Mouse (Mus musculus): ENCODE measurements around the gene Mrs2.

Mrs2 gene

GRCm38 (mm10) chr13:25019793-25020539, at the start of gene Mrs2:
Gene Mrs2 (minus strand): TSS chr13:25020379.
- peak; percentile 70 for DNase-seq (ENCODE audit: low read depth, low spot score)

- no peak for DNase-seq (ENCODE audit: low read depth, low spot score)
Observed at GRCm38 (mm10) chr13:25069765-25070164, 49.6 kb upstream of the Mrs2 start.

GRCm38 (mm10) chr13:25067183-25067582, 47.0 kb upstream of the Mrs2 start:
- DNase-seq (ENCODE audit: low read depth, low spot score), result no peak

GRCm38 (mm10) chr13:25066659-25067058, 46.5 kb upstream of the Mrs2 start:
- DNase-seq (ENCODE audit: low read depth, low spot score), result no peak

DNA sequence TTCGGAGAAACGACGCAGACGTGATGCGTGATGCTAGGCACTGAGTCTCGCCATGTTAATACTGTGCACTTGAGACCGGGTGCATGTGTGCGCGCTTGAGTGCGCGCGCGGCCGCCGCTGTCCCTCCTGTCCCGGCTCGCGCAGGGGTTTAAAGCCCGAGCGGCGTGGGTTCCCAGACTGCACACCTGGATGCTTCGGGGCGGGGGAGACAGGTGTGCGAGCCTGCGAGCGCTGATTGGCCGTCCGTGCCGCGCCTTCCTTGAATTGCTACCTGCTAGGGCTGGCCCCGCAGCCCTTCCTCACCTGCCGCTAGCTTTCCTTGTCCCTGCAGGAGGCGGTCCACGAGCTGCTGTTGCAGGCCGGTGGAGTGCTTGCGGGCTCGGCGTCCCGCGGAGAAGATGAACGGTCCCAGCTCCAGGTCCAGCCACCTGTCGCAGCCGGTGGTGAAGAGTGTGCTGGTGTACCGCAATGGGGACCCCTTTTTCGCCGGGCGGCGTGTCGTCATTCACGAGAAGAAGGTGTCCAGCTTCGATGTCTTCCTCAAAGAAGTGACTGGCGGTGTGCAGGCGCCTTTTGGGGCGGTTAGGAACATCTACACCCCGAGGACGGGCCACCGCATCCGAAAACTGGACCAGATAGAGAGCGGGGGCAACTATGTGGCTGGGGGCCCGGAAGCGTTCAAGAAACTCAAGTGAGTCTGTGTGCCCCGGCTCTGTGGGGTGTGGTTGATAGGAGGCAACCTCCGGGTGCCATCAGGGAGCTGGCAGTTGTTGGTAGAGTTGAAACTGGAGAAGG, 35.9 kb upstream of the Mrs2 start, which contains the start of gene Dcdc2a:
Gene Dcdc2a (plus strand): TSS at position 132 of the 795 bp plus-strand sequence.
- no peak for DNase-seq (ENCODE audit: low read depth, low spot score)

DNA sequence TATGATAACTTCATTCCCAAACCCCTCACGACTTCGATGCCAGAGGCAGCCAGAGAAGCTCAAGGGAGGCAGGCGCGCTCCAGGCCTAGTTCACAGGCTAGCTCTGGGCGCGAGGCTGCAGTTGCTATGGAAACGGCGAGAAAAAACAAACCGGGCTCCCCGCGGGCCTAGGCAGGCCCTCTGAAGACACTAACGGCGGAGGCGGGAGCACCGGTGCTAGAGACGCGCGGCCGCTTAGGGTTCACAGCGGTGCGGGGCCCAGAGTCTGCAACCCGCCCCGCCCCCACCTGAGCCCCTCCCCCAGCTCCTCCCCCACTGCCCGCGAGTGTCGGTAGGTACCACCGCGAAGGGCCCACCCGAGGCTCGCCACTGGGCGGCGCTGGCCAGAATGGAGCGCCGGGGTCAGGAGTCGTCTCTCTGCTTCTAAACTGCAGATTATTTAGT, 35.0 kb upstream of the Mrs2 start:
- DNase-seq (ENCODE audit: low read depth, low spot score), result peak; percentile 50

DNA sequence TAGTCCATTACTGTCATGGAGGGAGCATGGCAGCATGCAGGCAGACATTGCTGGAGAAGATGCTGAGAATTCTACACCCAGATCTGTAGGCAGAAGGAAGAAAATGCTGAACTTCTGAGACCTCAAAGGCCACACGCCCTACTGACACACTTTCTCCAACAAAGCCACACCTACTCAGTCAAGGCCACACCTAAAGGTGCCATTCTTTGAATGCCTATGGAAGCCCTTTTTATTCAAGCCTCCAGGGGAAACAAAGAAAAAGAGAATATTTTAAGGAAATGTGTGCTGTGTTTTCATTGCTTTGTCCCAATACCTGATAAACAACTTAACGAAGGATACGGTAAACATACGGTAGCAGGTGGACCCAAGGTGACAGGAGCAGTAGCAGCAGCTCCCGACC, 32.5 kb upstream of the Mrs2 start:
- no peak for DNase-seq (ENCODE audit: low read depth, low spot score)

DNA sequence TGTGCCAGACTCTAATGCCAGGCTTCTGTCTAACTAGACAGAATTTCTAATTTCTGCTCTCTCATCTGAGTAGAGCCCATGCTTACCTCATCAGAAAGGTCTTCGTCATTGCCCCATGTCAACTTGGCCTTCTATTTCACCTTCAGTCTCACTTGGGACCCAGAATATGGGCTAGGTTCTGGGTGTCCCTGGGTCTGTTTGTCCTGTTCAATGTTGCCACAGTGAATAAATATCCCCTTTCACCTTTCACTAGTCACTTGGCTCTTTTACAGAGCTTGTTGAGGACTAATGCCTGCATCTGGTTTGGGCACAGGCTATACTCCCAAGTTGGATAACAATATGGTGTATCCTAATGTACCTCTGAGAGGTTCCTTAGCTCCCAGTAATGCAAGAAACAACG, 19.3 kb upstream of the Mrs2 start:
- DNase-seq (ENCODE audit: low read depth, low spot score), result no peak

GRCm38 (mm10) chr13:25027114-25027425, 6.9 kb upstream of the Mrs2 start:
- no peak for DNase-seq (ENCODE audit: low read depth, low spot score)

- no peak for DNase-seq (ENCODE audit: low read depth, low spot score)
Observed at GRCm38 (mm10) chr13:25026409-25027113, 6.4 kb upstream of the Mrs2 start.

- DNase-seq (ENCODE audit: low read depth, low spot score), result peak; percentile 28
Observed at GRCm38 (mm10) chr13:25024655-25025054, 4.5 kb upstream of the Mrs2 start.

- no peak for DNase-seq (ENCODE audit: low read depth, low spot score)
Observed at GRCm38 (mm10) chr13:25023129-25023528, 3.0 kb upstream of the Mrs2 start.

GRCm38 (mm10) chr13:25022386-25022785, 2.2 kb upstream of the Mrs2 start:
- no peak for DNase-seq (ENCODE audit: low read depth, low spot score)

GRCm38 (mm10) chr13:25020540-25020892, 337 bp upstream of the Mrs2 start:
- DNase-seq (ENCODE audit: low read depth, low spot score), result no peak

GRCm38 (mm10) chr13:25018316-25018715, 1.9 kb downstream of the Mrs2 start:
- no peak for DNase-seq (ENCODE audit: low read depth, low spot score)

GRCm38 (mm10) chr13:25007115-25007514, 13.1 kb downstream of the Mrs2 start:
- DNase-seq (ENCODE audit: low read depth, low spot score), result no peak

GRCm38 (mm10) chr13:25002965-25003364, 17.2 kb downstream of the Mrs2 start:
- DNase-seq (ENCODE audit: low read depth, low spot score), result no peak

- no peak for DNase-seq (ENCODE audit: low read depth, low spot score)
Observed at GRCm38 (mm10) chr13:24999538-24999937, 20.6 kb downstream of the Mrs2 start.

DNA sequence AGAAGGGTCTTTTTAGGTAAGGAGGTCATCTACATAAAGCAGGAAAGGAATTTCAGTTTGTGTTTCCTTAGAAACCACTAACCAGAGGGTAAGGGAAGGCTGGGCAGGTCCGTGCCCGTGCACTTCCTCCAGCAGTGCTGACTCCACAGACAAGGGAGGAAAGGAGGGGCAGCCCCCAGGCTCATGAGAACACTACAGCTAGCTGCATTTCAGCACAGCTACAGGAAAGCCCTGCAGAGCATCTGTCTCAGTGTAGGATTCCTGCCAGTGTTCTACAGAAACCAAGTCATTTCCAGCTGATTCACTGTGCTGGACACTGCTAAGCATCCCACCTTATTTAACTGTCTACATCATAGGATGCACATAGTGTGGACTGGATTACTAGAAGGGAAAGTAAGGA, 27.0 kb downstream of the Mrs2 start:
- no peak for DNase-seq (ENCODE audit: low read depth, low spot score)

DNA sequence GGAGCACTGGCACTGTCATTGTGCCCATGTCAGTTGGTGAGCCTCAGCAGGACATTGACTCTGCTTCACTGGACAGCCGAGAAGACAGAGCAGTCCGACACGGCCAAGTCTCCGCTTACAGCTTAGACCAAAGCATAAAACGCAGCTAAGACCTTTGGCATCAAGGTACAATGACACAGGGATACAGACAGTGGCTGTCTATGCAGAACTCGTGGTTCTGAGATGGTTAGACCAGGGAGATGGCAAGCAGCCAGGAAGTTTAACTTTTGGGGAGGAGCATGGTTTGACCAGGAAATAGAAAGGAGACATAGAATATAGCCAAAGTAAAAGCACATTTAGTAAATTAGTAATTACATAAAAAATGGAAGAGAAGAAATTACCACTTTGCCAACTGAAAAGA, 31.2 kb downstream of the Mrs2 start:
- DNase-seq (ENCODE audit: low read depth, low spot score), result no peak

DNA sequence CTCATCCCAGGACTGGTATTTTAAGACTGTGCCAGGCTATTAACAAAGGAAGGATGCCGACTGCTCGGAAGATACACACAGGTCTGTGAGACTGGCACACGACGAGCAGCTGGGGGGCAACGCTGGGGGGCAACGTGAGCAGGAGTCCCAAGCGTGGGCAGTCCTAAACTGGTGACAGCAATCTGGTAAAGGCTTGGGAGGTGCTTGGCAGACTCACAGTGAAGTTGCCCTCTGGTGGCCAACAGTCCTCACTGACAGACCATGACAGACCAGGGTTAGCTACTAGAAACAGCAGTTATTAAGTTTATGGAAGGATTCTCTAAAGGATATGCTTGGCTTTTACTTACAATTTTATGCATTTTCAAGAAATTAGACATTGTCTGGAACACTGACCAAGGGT, 31.8 kb downstream of the Mrs2 start:
- no peak for DNase-seq (ENCODE audit: low read depth, low spot score)

GRCm38 (mm10) chr13:24985435-24985834, 34.7 kb downstream of the Mrs2 start:
- DNase-seq (ENCODE audit: low read depth, low spot score), result peak; percentile 78

All from telencephalon, adult 2 months (tissue).